Mouse (Mus musculus) embryonic facial prominence, embryonic 12.5 days (tissue): ENCODE measurements around the gene Catsperz. TPM values are rescaled to one million over a fixed set of nuclear protein-coding genes. Genes with fewer than 3 reads are reported as not detected.

Experiments used
- ATAC-seq: fragments of 200-750 bp; cut with Nextera tagmentation; 2 replicates; pipeline ENCODE4 v1.8.0; 2017; ENCODE audit not compliant: insufficient number of reproducible peaks, insufficient read depth, low FRiP score, low TSS enrichment
- H3K27ac ChIP-seq: fragments of 300-500 bp; sonication (generic); 2 replicates; pipeline ENCODE4 v1.5.1; 2016; ENCODE audit warnings: mild to moderate bottlenecking
- H3K27me3 ChIP-seq: fragments of 300-500 bp; sonication (generic); 2 replicates; pipeline ENCODE4 v1.6.1; 2016; ENCODE audit warnings: mild to moderate bottlenecking, moderate library complexity
- H3K36me3 ChIP-seq: fragments of 300-500 bp; sonication (generic); 2 replicates; pipeline ENCODE4 v1.6.1; 2016; ENCODE audit warnings: mild to moderate bottlenecking
- H3K4me1 ChIP-seq: fragments of 300-500 bp; sonication (generic); 2 replicates; pipeline ENCODE4 v1.6.1; 2016
- H3K4me2 ChIP-seq: fragments of 300-500 bp; sonication (generic); replicated peaks from 2 replicates; pipeline ENCODE4 v1.6.1; 2016; ENCODE audit warnings: mild to moderate bottlenecking, moderate library complexity
- H3K4me3 ChIP-seq: fragments of 300-500 bp; sonication (generic); 2 replicates; pipeline ENCODE4 v1.5.1; 2016; ENCODE audit warnings: mild to moderate bottlenecking
- H3K9ac ChIP-seq: fragments of 300-500 bp; sonication (generic); 2 replicates; pipeline ENCODE4 v1.6.1; 2016; ENCODE audit warnings: mild to moderate bottlenecking, moderate library complexity
- H3K9me3 ChIP-seq: fragments of 300-500 bp; sonication (generic); 2 replicates; pipeline ENCODE4 v1.6.1; 2016; ENCODE audit warnings: mild to moderate bottlenecking, moderate library complexity
- WGBS: fragments of 180-500 bp; shearing (Covaris S2); methylation state at CpG from one replicate; pipeline ENCODE4 v1.1.7; 2016; 5-methylcytosine and 5-hydroxymethylcytosine counted together
- polyA plus RNA-seq: library from polyadenylated mRNA; unstranded; fragments of >200 nt; fragmentation: Nextera tagmentation; extraction: Ambion mirVana; gene quantifications from 2 replicates; pipeline ENCODE4 v1.2.1, GENCODE M21; 2016

Catsperz gene
- polyA plus RNA-seq, 1 experiment from 2014 or later: 1.7 TPM

GRCm38 (mm10) chr19:6942249-6942691, 17.1 kb upstream of the Catsperz start, which contains the start of gene Gpr137:
Gene Gpr137, minus strand, starts transcription at chr19:6942480.
- Histone ChIP-seq H3K27me3 (no peaks in the 10 kb centered on the region), H3K27ac (peak within 1 kb of the TSS; percentile 89), H3K9me3 (no peaks in the 10 kb centered on the region), H3K4me1 (peaks cover 16% of the 10 kb centered on the region), H3K9ac (peak within 1 kb of the TSS; percentile 88), H3K36me3 (peaks cover 8% of the 10 kb centered on the region; the same call in 1 of the 2 replicates), H3K4me3 (peak within 1 kb of the TSS; percentile 69), H3K4me2 (peak within 1 kb of the TSS; percentile 95)
- ATAC-seq: peak; percentile 85
- WGBS: under 1% methylated on average over 27 of the region's 27 CpGs

- H3K9me3 ChIP-seq: no peaks in the 10 kb centered on the region
- H3K9ac ChIP-seq: peak within 1 kb of the TSS; percentile 88
- peak within 1 kb of the TSS; percentile 69 for H3K4me3 ChIP-seq
- WGBS: under 1% methylated on average over 83 of the region's 83 CpGs
- peak within 1 kb of the TSS; percentile 95 for H3K4me2 ChIP-seq
- no peaks in the 10 kb centered on the region for H3K27me3 ChIP-seq
- ATAC-seq: peak; percentile 75
- peak within 1 kb of the TSS; percentile 89 for H3K27ac ChIP-seq
- peaks cover 16% of the 10 kb centered on the region for H3K4me1 ChIP-seq
- H3K36me3 ChIP-seq: peaks cover 8% of the 10 kb centered on the region; the same call in 1 of the 2 replicates
Measured at GRCm38 (mm10) chr19:6941372-6942248, 16.4 kb upstream of the Catsperz start, which contains the start of gene Bad. Gene Bad, plus strand, starts transcription at chr19:6941861.

- Histone ChIP-seq H3K9ac (peak overlapping the region; percentile 88), H3K27ac (no peak overlapping the region)
- ATAC-seq: no peak; the same call in 1 of the 2 replicates
Measured at GRCm38 (mm10) chr19:6940396-6941351, 15.5 kb upstream of the Catsperz start.

GRCm38 (mm10) chr19:6939106-6940002, 14.2 kb upstream of the Catsperz start:
- no peaks in the 10 kb centered on the region for H3K36me3 ChIP-seq
- H3K4me1 ChIP-seq: peaks cover 16% of the 10 kb centered on the region
- peak overlapping the region; percentile 24; the same call in 1 of the 2 replicates for H3K9ac ChIP-seq
- no peak for ATAC-seq
- no peaks in the 10 kb centered on the region for H3K9me3 ChIP-seq
- 89% methylated on average over 20 of the region's 20 CpGs for WGBS
- no peak overlapping the region for H3K4me3 ChIP-seq
- H3K4me2 ChIP-seq: no peak overlapping the region
- H3K27me3 ChIP-seq: peaks cover 19% of the 10 kb centered on the region
- H3K27ac ChIP-seq: no peak overlapping the region

More at GRCm38 (mm10) chr19:6940396-6941351, 15.5 kb upstream of the Catsperz start:
- peak overlapping the region; percentile 69 for H3K4me3 ChIP-seq
- peak overlapping the region; percentile 95 for H3K4me2 ChIP-seq
- H3K27me3 ChIP-seq: peaks cover 7% of the 10 kb centered on the region
- peaks cover 16% of the 10 kb centered on the region for H3K4me1 ChIP-seq
- no peaks in the 10 kb centered on the region for H3K9me3 ChIP-seq
- WGBS: 22% methylated on average over 27 of the region's 29 CpGs
- H3K36me3 ChIP-seq: peaks cover 2% of the 10 kb centered on the region; the same call in 1 of the 2 replicates

- ATAC-seq: no peak
- Histone ChIP-seq H3K4me2 (no peak overlapping the region), H3K4me1 (peaks cover 21% of the 10 kb centered on the region), H3K9me3 (no peaks in the 10 kb centered on the region), H3K9ac (no peak overlapping the region), H3K36me3 (no peaks in the 10 kb centered on the region), H3K4me3 (no peak overlapping the region), H3K27me3 (peaks cover 35% of the 10 kb centered on the region), H3K27ac (no peak overlapping the region)
- 76% methylated on average over 16 of the region's 16 CpGs for WGBS
Measured at GRCm38 (mm10) chr19:6937541-6938465, 12.6 kb upstream of the Catsperz start.

- Histone ChIP-seq H3K36me3 (no peaks in the 10 kb centered on the region), H3K9me3 (no peaks in the 10 kb centered on the region)
Measured at GRCm38 (mm10) chr19:6936299-6936698, 11.1 kb upstream of the Catsperz start.

GRCm38 (mm10) chr19:6934195-6934977, 9.2 kb upstream of the Catsperz start, which contains the start of gene Kcnk4:
Gene Kcnk4, minus strand, starts transcription at chr19:6934515.
- H3K36me3 ChIP-seq: no peaks in the 10 kb centered on the region
- H3K27me3 ChIP-seq: peaks cover 66% of the 10 kb centered on the region
- peak within 1 kb of the TSS; percentile 60 for H3K4me2 ChIP-seq
- H3K9ac ChIP-seq: peak within 1 kb of the TSS; percentile 2; the same call in 1 of the 2 replicates
- ATAC-seq: no peak
- H3K4me3 ChIP-seq: peak within 1 kb of the TSS; percentile 37
- WGBS: 11% methylated on average over 23 of the region's 23 CpGs
- peaks cover 8% of the 10 kb centered on the region for H3K4me1 ChIP-seq
- H3K9me3 ChIP-seq: no peaks in the 10 kb centered on the region
- H3K27ac ChIP-seq: no peak within 1 kb of the TSS

More at GRCm38 (mm10) chr19:6936299-6936698, 11.1 kb upstream of the Catsperz start:
- Histone ChIP-seq H3K4me3 (no peak overlapping the region), H3K4me2 (no peak overlapping the region), H3K27ac (no peak overlapping the region), H3K4me1 (peaks cover 18% of the 10 kb centered on the region), H3K9ac (no peak overlapping the region), H3K27me3 (peaks cover 50% of the 10 kb centered on the region)
- WGBS: 22% methylated on average over 3 of the region's 3 CpGs
- no peak for ATAC-seq

- Histone ChIP-seq H3K27ac (no peak overlapping the region), H3K27me3 (peaks cover 74% of the 10 kb centered on the region), H3K4me1 (peaks cover 8% of the 10 kb centered on the region), H3K4me2 (peak overlapping the region; percentile 60), H3K36me3 (no peaks in the 10 kb centered on the region), H3K9me3 (no peaks in the 10 kb centered on the region), H3K4me3 (peak overlapping the region; percentile 37), H3K9ac (peak overlapping the region; percentile 2; the same call in 1 of the 2 replicates)
- no peak for ATAC-seq
- WGBS: 4% methylated on average over 58 of the region's 58 CpGs
Measured at GRCm38 (mm10) chr19:6933436-6934194, 8.4 kb upstream of the Catsperz start.

GRCm38 (mm10) chr19:6933102-6933435, 7.9 kb upstream of the Catsperz start:
- no peak overlapping the region for H3K27ac ChIP-seq
- H3K9me3 ChIP-seq: no peaks in the 10 kb centered on the region
- no peaks in the 10 kb centered on the region for H3K36me3 ChIP-seq
- H3K27me3 ChIP-seq: peaks cover 79% of the 10 kb centered on the region
- H3K4me1 ChIP-seq: peaks cover 8% of the 10 kb centered on the region
- H3K4me2 ChIP-seq: peak overlapping the region; percentile 60; the same call in 1 of the 2 replicates
- H3K9ac ChIP-seq: no peak overlapping the region; the same call in 1 of the 2 replicates
- H3K4me3 ChIP-seq: peak overlapping the region; percentile 37
- no peak for ATAC-seq
- WGBS: 12% methylated on average over 4 of the region's 4 CpGs
